Mouse (Mus musculus): ENCODE measurements at regions not wholly inside any gene's neighbourhood (a gene's known extent, or its start where the extent isn't known, plus 50 kb on each side); places are given as distances from the start of the nearest gene placed in this dataset.

DNA sequence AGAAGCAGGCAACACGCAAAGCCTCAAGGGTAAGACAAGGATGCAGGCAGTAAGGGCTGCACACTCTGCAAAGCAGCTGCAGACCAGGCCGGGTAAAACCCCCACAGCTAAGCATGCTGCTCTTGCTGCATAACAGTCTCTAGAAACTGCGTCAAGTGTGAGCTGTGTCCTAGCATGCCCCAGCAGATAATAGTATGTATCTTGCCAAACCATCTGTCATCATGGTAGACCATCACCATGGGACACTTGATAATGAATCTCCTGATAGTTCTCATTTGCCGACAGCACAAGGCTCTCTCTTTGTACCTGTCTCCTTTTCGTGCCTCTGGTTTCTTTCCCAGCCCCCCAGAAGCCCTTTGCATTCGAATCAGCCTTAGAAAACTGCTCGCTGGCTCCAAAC, 52.5 kb upstream of the Ddx18 start:
- DNase-seq (ENCODE audit: low spot score in 2 of 2) = no peak

DNA sequence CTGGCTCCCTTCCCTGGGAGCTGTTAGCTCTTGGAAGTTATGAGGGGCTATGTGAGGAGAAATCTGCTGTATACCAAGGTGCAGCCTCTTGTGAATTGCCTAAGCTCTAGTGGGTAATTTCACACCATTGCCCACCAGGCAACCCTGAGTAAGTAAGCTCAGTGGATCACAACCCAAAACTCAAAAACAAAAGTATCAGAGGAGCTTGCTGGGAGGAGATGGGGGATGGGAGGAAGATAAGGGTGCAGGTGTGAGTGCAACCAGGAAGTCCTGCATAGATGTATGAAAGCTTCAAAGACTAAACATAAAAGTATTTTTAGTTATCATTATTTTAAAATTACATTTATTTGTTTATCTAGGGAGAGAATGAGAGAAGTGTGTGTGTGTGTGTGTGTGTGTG, 50.8 kb upstream of the Ddx18 start:
- no peak for DNase-seq (ENCODE audit: low spot score in 2 of 2)

All from layer of hippocampus, postnatal 14 days (tissue).